10 mouse cellular contexts compared by ENCODE assay signal in genomic region chr13:58111306-58111705, GRCm38 (mm10). TPM values are rescaled to one million over a fixed set of nuclear protein-coding genes. Genes with fewer than 3 reads are reported as not detected.
DNase-seq lines count a peak whose midpoint lies in the region; ATAC-seq and TF ChIP-seq lines count a peak whose summit lies in the region.
"Had no signal": no experiment of that assay in that cellular context is flagged by ENCODE, and none has a peak within 500 bp of the region (broad histone marks: within the 10 kb centered on the region; RNA-seq: fewer than 3 reads in every experiment).

No protein-coding gene starts in this region.

- H3K4me1 ChIP-seq in heart, embryonic 14.5 days (ENCODE audit: control insufficient read depth in 2 of 2, insufficient read depth in 2 of 2, low read length in 2 of 2) = peaks cover 17 to 21% of the 10 kb centered on the region in 2 experiments
- H3K4me1 ChIP-seq in heart, embryonic 10.5 days = peaks cover 25% of the 10 kb centered on the region
- peaks cover 14% of the 10 kb centered on the region for H3K4me1 ChIP-seq in hindbrain, embryonic 16.5 days (ENCODE audit: control insufficient read depth, insufficient read depth, low read depth, low read length)
- H3K4me1 ChIP-seq in limb, embryonic 13.5 days = peaks cover 28% of the 10 kb centered on the region

- no peak overlapping the region for H3K9ac ChIP-seq in heart, embryonic 14.5 days (ENCODE audit: low read length)
- H3K9ac ChIP-seq in hindbrain, embryonic 16.5 days (ENCODE audit: low read depth, low read length) = no peak overlapping the region
- H3K9ac ChIP-seq in limb, embryonic 13.5 days = no peak overlapping the region
- H3K9ac ChIP-seq: liver, embryonic 14.5 days had no signal

- no peak overlapping the region for H3K27ac ChIP-seq in heart, embryonic 14.5 days (replicated peaks in 1 of 2; ENCODE audit: control insufficient read depth in 1 of 2, insufficient read depth in 1 of 2, low read depth in 2 of 2, low read length in 2 of 2)
- H3K27ac ChIP-seq in heart, embryonic 10.5 days = no peak overlapping the region
- H3K27ac ChIP-seq in left cerebral cortex, adult 2 months = peak overlapping the region; percentile 94; the same call in 1 of the 2 replicates
- no peak overlapping the region for H3K27ac ChIP-seq in hindbrain, embryonic 16.5 days (ENCODE audit: low read depth, low read length)
- H3K27ac ChIP-seq in limb, embryonic 13.5 days = no peak overlapping the region
- H3K27ac ChIP-seq: liver, embryonic 14.5 days had no signal

- H3K27me3 ChIP-seq in heart, embryonic 14.5 days (ENCODE audit: control insufficient read depth, insufficient read depth, low read length) = no peaks in the 10 kb centered on the region
- peaks cover 12% of the 10 kb centered on the region for H3K27me3 ChIP-seq in heart, embryonic 10.5 days (ENCODE audit: insufficient read depth, poor library complexity, severe bottlenecking)
- H3K27me3 ChIP-seq in hindbrain, embryonic 16.5 days (replicated peaks; ENCODE audit: control insufficient read depth, insufficient read depth, low read length) = no peaks in the 10 kb centered on the region
- H3K27me3 ChIP-seq in limb, embryonic 13.5 days = peaks cover 5% of the 10 kb centered on the region; the same call in 1 of the 2 replicates

- no peak for DNase-seq in heart, embryonic 10.5 days (ENCODE audit: low spot score)
- peak in 1 of 2 experiments; percentile 29 for DNase-seq in left cerebral cortex, adult 2 months (ENCODE audit: extremely low spot score in 1 of 2, low spot score in 2 of 2)
- no peak for DNase-seq in left cerebral cortex, adult 11 months (ENCODE audit: low spot score)
- no peak for DNase-seq in ovary, postnatal 14 days (ENCODE audit: low spot score)
- DNase-seq: layer of hippocampus, adult 9-11 months had no signal

- no peak overlapping the region for H3K4me3 ChIP-seq in heart, embryonic 14.5 days (ENCODE audit: control insufficient read depth in 1 of 2, insufficient read depth in 1 of 2, low read depth in 1 of 2, low read length in 2 of 2)
- H3K4me3 ChIP-seq in heart, embryonic 10.5 days = no peak overlapping the region
- H3K4me3 ChIP-seq in left cerebral cortex, adult 2 months = peak overlapping the region; percentile 80
- H3K4me3 ChIP-seq in hindbrain, embryonic 16.5 days (ENCODE audit: low read length) = no peak overlapping the region
- no peak overlapping the region for H3K4me3 ChIP-seq in limb, embryonic 13.5 days

- TF ChIP-seq CTCF in left cerebral cortex, adult 2 months (IDR thresholded peaks at IDR 0.05) = no peak

- no peaks in the 10 kb centered on the region for H3K36me3 ChIP-seq in heart, embryonic 14.5 days (ENCODE audit: control insufficient read depth, insufficient read depth, low read length)
- no peaks in the 10 kb centered on the region for H3K36me3 ChIP-seq in heart, embryonic 10.5 days
- H3K36me3 ChIP-seq in hindbrain, embryonic 16.5 days (ENCODE audit: control insufficient read depth, insufficient read depth, low read length) = no peaks in the 10 kb centered on the region
- no peaks in the 10 kb centered on the region for H3K36me3 ChIP-seq in limb, embryonic 13.5 days

- WGBS in heart, embryonic 14.5 days = 88% methylated on average over 6 of the region's 6 CpGs
- WGBS in heart, embryonic 10.5 days = 85% methylated on average over 6 of the region's 6 CpGs
- WGBS in hindbrain, embryonic 16.5 days = 96% methylated on average over 6 of the region's 6 CpGs
- 89% methylated on average over 6 of the region's 6 CpGs for WGBS in limb, embryonic 13.5 days

- H3K4me2 ChIP-seq in heart, embryonic 14.5 days (ENCODE audit: low read length) = peak overlapping the region; percentile 89
- H3K4me2 ChIP-seq in hindbrain, embryonic 16.5 days (ENCODE audit: low read length) = peak overlapping the region; percentile 73
- peak overlapping the region; percentile 84 for H3K4me2 ChIP-seq in limb, embryonic 13.5 days (replicated peaks)

- no peaks in the 10 kb centered on the region for H3K9me3 ChIP-seq in heart, embryonic 14.5 days (ENCODE audit: control insufficient read depth, low read length)
- no peaks in the 10 kb centered on the region for H3K9me3 ChIP-seq in heart, embryonic 10.5 days
- H3K9me3 ChIP-seq in hindbrain, embryonic 16.5 days (ENCODE audit: control insufficient read depth, low read length) = no peaks in the 10 kb centered on the region
- no peaks in the 10 kb centered on the region for H3K9me3 ChIP-seq in limb, embryonic 13.5 days

- ATAC-seq in heart, embryonic 14.5 days (ENCODE audit: insufficient number of reproducible peaks, insufficient read depth, low FRiP score, low read depth) = no peak
- ATAC-seq in hindbrain, embryonic 16.5 days = no peak
- ATAC-seq in limb, embryonic 13.5 days (ENCODE audit: low FRiP score, low read depth) = no peak
- ATAC-seq: intestine, embryonic 16.5 days had no signal

- intact Hi-C loops in left cerebral cortex, adult 2 months (cut with DNase I) = loop anchor here (5.0 kb wide), 1 partner anchor 79 kb away; no protein-coding TSS in a partner anchor

RNA-seq across cellular contexts. Expression of gene Klhl3, which starts 2.1 kb away (rescaled TPM):
- polyA plus RNA-seq in heart, embryonic 14.5 days (2014; fragmentation: Nextera tagmentation; extraction: Ambion mirVana) = 6.9 and 7.0 TPM in 2 replicates
- polyA plus RNA-seq in heart, embryonic 10.5 days (2016; fragmentation: Nextera tagmentation; extraction: Ambion mirVana) = 2.5 and 3.4 TPM in 2 replicates
- total RNA-seq in left cerebral cortex, adult 2 months (2021) = 10 to 100 TPM; 32.6 to 36.9 TPM
- polyA plus RNA-seq in hindbrain, embryonic 16.5 days (2015; fragmentation: Nextera tagmentation; extraction: Ambion mirVana) = 13.2 and 13.6 TPM in 2 replicates
- polyA plus RNA-seq in limb, embryonic 13.5 days (2015; fragmentation: Nextera tagmentation; extraction: Ambion mirVana) = 4.2 and 4.4 TPM in 2 replicates

RNA-seq across cellular contexts. Expression of gene Hnrnpa0, which starts 17.1 kb away (rescaled TPM):
- polyA plus RNA-seq in heart, embryonic 14.5 days (2014; fragmentation: Nextera tagmentation; extraction: Ambion mirVana) = 23.7 and 26.4 TPM in 2 replicates
- polyA plus RNA-seq in heart, embryonic 10.5 days (2016; fragmentation: Nextera tagmentation; extraction: Ambion mirVana) = 14.0 and 16.6 TPM in 2 replicates
- 100 to 1,000 TPM; 120 to 128 TPM for total RNA-seq in left cerebral cortex, adult 2 months (2021)
- 27.7 and 33.3 TPM in 2 replicates for polyA plus RNA-seq in hindbrain, embryonic 16.5 days (2015; fragmentation: Nextera tagmentation; extraction: Ambion mirVana)
- 52.9 and 58.5 TPM in 2 replicates for polyA plus RNA-seq in limb, embryonic 13.5 days (2015; fragmentation: Nextera tagmentation; extraction: Ambion mirVana)

RNA-seq across cellular contexts. Expression of gene Idnk, which starts 46.1 kb away (rescaled TPM):
- 31.7 and 38.2 TPM in 2 replicates for polyA plus RNA-seq in heart, embryonic 14.5 days (2014; fragmentation: Nextera tagmentation; extraction: Ambion mirVana)
- polyA plus RNA-seq in heart, embryonic 10.5 days (2016; fragmentation: Nextera tagmentation; extraction: Ambion mirVana) = 35.0 and 36.5 TPM in 2 replicates
- 10 to 100 TPM; 31.2 to 31.6 TPM for total RNA-seq in left cerebral cortex, adult 2 months (2021)
- 53.5 and 56.3 TPM in 2 replicates for polyA plus RNA-seq in hindbrain, embryonic 16.5 days (2015; fragmentation: Nextera tagmentation; extraction: Ambion mirVana)
- 38.9 and 41.3 TPM in 2 replicates for polyA plus RNA-seq in limb, embryonic 13.5 days (2015; fragmentation: Nextera tagmentation; extraction: Ambion mirVana)
